Mouse (Mus musculus) embryonic facial prominence, embryonic 10.5 days (tissue): Measurements from ENCODE around the gene Slc6a8. TPM values are rescaled to one million over a fixed set of nuclear protein-coding genes. Genes with fewer than 3 reads are reported as not detected.

Source experiments
- DNase-seq: peaks from one replicate; pipeline ENCODE4 v3.0.0-alpha.2; 2017; ENCODE audit warnings: low spot score
- H3K27ac ChIP-seq: fragments of 300-500 bp; sonication (generic); replicated peaks from 2 replicates; pipeline ENCODE4 v1.5.1; 2016; ENCODE audit warnings: mild to moderate bottlenecking
- H3K27me3 ChIP-seq: fragments of 300-500 bp; sonication (generic); replicated peaks from 2 replicates; pipeline ENCODE4 v1.6.1; 2016; ENCODE audit warnings: low read depth, mild to moderate bottlenecking; ENCODE audit not compliant: poor library complexity, severe bottlenecking
- H3K36me3 ChIP-seq: fragments of 300-500 bp; sonication (generic); replicated peaks from 2 replicates; pipeline ENCODE4 v1.6.1; 2016; ENCODE audit warnings: mild to moderate bottlenecking, moderate library complexity
- H3K4me1 ChIP-seq: fragments of 300-500 bp; sonication (generic); 2 replicates; pipeline ENCODE4 v1.6.1; 2016
- H3K4me3 ChIP-seq: fragments of 300-500 bp; sonication (generic); 2 replicates; pipeline ENCODE4 v1.5.1; 2016; ENCODE audit warnings: mild to moderate bottlenecking, moderate library complexity
- H3K9me3 ChIP-seq: fragments of 300-500 bp; sonication (generic); 2 replicates; pipeline ENCODE4 v1.6.1; 2016; ENCODE audit warnings: mild to moderate bottlenecking
- WGBS: fragments of 180-500 bp; shearing (Covaris S2); methylation state at CpG from one replicate; pipeline ENCODE4 v1.1.7; 2016; 5-methylcytosine and 5-hydroxymethylcytosine counted together
- polyA plus RNA-seq: library from polyadenylated mRNA; unstranded; fragments of >200 nt; fragmentation: Nextera tagmentation; extraction: Ambion mirVana; gene quantifications from 2 replicates; pipeline ENCODE4 v1.2.1, GENCODE M21; 2016

Slc6a8 gene
- 4.7 and 5.6 TPM in 2 replicates for polyA plus RNA-seq

DNA sequence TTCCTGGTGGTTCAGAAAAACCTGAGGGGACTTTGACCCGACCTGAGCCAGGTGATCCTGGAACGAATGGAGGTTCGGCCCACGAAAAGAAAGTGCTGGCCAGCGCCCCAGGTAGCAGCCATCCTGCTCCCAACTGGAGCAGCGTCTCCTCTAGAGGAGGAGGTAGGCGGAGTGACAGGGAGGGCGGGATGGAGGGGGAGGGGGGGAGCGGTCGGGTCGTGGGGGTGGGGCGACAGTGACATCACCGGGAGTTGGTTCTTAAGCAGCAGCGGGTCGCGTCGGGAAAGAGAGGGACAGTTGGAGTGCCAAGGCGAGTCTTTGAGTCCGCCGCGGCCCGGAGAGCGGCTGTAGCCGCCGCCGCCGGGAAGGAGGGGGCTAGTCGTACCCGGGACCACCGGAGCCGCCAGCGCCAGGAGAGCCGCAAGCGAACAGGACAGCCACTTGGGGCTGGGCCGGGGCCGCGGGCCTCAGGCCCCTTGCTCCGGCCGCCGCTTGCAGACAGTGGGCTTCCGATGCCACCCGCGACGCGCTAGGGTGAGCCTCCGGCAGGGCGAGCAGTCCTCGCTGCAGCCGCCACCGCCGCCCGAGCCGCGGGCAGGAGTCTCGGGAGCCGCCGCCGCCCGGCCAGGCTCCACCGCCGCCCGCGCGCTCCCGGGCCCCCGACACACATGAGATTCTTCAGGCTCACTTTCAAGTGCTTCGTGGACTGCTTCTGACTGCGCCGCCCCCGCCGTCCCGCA lies at the start of gene Slc6a8:
TSS of gene Slc6a8 (plus strand) at position 272 of the 740 bp plus-strand sequence.
- H3K27me3 ChIP-seq = peaks cover 30% of the 10 kb centered on the region
- H3K9me3 ChIP-seq = peaks cover 6% of the 10 kb centered on the region; the same call in 1 of the 2 replicates
- H3K4me3 ChIP-seq = peak within 1 kb of the TSS; percentile 72
- H3K27ac ChIP-seq = peak within 1 kb of the TSS; percentile 87
- DNase-seq = peak; percentile 87
- 11% methylated on average over 71 of the region's 72 CpGs for WGBS
- peaks cover 25% of the 10 kb centered on the region for H3K36me3 ChIP-seq
- peaks cover 22% of the 10 kb centered on the region for H3K4me1 ChIP-seq

DNA sequence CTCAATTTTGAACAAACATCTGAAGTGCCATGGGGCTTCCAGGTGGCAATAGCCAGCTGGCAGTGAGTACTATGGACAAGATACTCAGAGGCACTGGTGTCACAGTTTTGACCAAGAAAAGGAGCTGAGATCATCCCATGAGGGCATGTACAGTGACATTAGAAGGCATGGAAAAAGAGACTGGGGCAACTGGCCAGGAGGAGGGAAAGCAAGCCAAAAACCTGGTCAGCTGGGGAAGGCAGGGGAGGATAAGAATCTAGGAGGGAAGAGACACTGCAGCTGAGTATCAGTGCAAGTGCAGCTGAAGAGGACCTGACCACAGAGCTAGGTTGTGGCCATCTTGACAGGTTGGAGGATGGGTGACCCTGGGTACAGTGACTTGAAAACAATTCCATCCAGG lies 46.0 kb upstream of the Slc6a8 start:
- H3K36me3 ChIP-seq = no peaks in the 10 kb centered on the region
- no peaks in the 10 kb centered on the region for H3K9me3 ChIP-seq
- H3K4me3 ChIP-seq = no peak overlapping the region
- H3K27me3 ChIP-seq = peaks cover 64% of the 10 kb centered on the region
- H3K4me1 ChIP-seq = no peaks in the 10 kb centered on the region
- H3K27ac ChIP-seq = no peak overlapping the region
- DNase-seq = no peak

GRCm38 (mm10) chrX:73635425-73635824 lies 37.5 kb upstream of the Slc6a8 start:
- DNase-seq = peak; percentile 41
- Histone ChIP-seq H3K27ac (no peak overlapping the region), H3K9me3 (no peaks in the 10 kb centered on the region), H3K27me3 (peaks cover 98% of the 10 kb centered on the region), H3K36me3 (no peaks in the 10 kb centered on the region), H3K4me3 (peak overlapping the region; percentile 42), H3K4me1 (peaks cover 25% of the 10 kb centered on the region)
- 20% methylated on average over 19 of the region's 19 CpGs for WGBS

DNA sequence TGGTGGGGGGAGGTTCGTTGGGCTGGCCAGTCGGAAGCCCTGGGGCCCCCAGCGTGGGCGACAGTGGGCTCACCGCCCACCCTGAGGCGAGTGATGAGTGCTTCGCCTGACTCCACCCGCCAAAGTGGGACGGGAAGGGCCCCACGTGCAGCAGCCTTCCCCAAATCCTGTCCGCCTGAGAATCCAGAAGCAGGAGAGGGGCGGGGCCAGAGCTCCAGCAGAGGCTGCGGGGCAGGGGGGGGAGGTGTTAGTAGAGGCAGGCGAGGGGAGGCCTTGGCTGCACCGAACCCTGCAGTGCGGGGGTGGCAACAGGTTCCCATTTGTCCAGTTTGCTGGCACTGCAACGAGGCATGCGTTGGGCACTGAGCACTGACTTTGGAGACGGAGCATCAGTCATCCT lies 35.5 kb upstream of the Slc6a8 start:
- Histone ChIP-seq H3K27ac (peak overlapping the region; percentile 61), H3K4me1 (peaks cover 32% of the 10 kb centered on the region), H3K4me3 (peak overlapping the region; percentile 52), H3K9me3 (no peaks in the 10 kb centered on the region), H3K36me3 (peaks cover 14% of the 10 kb centered on the region), H3K27me3 (peaks cover 100% of the 10 kb centered on the region)
- WGBS = 10% methylated on average over 19 of the region's 19 CpGs
- DNase-seq = peak; percentile 47

- peak within 1 kb of the TSS; percentile 61 for H3K4me3 ChIP-seq
- H3K27ac ChIP-seq = peak within 1 kb of the TSS; percentile 84
- H3K4me1 ChIP-seq = peaks cover 32% of the 10 kb centered on the region
- H3K36me3 ChIP-seq = peaks cover 19% of the 10 kb centered on the region
- H3K27me3 ChIP-seq = peaks cover 98% of the 10 kb centered on the region
- WGBS = 14% methylated on average over 28 of the region's 28 CpGs
- DNase-seq = peak; percentile 86
- H3K9me3 ChIP-seq = no peaks in the 10 kb centered on the region
These were observed 33.7 kb upstream of the Slc6a8 start, which contains the start of gene Dusp9 for GRCm38 (mm10) chrX:73639255-73639675. TSS of gene Dusp9 (plus strand) at chrX:73639419.

DNA sequence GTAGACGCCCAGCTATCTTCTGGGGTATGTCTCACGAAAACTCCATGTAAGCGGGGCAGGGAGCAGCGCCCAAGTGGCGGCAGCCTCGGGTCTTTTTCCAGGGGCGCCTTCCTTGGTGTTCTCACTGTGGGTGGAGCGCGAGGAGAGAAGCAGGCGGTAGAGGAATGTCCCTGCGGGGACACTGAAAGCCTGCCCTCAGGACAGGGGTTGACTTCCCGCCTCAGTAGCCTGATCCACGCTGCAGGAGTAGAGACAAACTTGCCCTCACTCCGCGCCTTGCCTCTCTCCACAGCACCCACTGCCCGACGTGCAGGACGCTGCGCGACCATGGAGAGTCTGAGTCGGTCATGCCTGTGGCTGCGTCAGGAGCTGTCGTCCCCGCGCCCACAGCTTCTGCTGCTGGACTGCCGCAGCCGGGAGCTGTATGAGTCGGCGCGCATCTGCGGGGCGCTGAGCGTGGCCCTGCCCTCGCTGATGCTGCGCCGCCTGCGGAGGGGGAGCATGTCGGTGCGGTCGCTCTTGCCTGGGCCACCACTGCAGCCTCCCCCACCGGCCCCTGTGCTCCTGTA lies 33.0 kb upstream of the Slc6a8 start:
- Histone ChIP-seq H3K27me3 (peaks cover 94% of the 10 kb centered on the region), H3K27ac (peak overlapping the region; percentile 84), H3K4me1 (peaks cover 32% of the 10 kb centered on the region), H3K36me3 (peaks cover 19% of the 10 kb centered on the region), H3K9me3 (no peaks in the 10 kb centered on the region), H3K4me3 (peak overlapping the region; percentile 61)
- WGBS = 17% methylated on average over 41 of the region's 41 CpGs
- peak; percentile 52 for DNase-seq

DNA sequence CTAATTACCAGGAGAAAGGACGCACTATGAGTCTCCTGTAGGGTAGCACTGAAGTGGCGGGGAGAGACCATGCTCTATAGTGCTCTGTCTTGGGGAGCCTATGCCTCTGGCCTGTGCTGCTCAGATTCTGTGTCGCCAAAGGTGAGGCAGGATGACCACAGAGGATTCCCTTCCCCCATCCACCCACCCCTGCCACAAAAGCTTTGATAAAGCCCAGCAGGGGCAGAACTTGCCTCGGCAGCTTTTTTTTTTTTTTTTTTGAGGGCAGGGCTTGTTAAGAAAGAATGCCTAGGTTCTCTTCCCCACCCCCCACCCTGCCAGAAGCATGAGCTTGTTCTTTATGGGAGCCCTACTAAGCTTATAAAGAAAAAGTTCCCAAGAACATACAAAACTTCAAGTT lies 27.8 kb upstream of the Slc6a8 start:
- WGBS = 25% methylated on average over 4 of the region's 4 CpGs
- DNase-seq = no peak
- Histone ChIP-seq H3K4me1 (peaks cover 10% of the 10 kb centered on the region; the same call in 1 of the 2 replicates), H3K27ac (no peak overlapping the region), H3K9me3 (no peaks in the 10 kb centered on the region), H3K4me3 (no peak overlapping the region), H3K27me3 (peaks cover 42% of the 10 kb centered on the region), H3K36me3 (peaks cover 19% of the 10 kb centered on the region)

- Histone ChIP-seq H3K4me1 (no peaks in the 10 kb centered on the region), H3K36me3 (no peaks in the 10 kb centered on the region), H3K9me3 (no peaks in the 10 kb centered on the region), H3K4me3 (no peak overlapping the region), H3K27ac (no peak overlapping the region), H3K27me3 (peaks cover 17% of the 10 kb centered on the region)
- DNase-seq = no peak
- WGBS = 82% methylated on average over 3 of the region's 3 CpGs
These were observed 22.1 kb upstream of the Slc6a8 start for GRCm38 (mm10) chrX:73650869-73651268.

DNA sequence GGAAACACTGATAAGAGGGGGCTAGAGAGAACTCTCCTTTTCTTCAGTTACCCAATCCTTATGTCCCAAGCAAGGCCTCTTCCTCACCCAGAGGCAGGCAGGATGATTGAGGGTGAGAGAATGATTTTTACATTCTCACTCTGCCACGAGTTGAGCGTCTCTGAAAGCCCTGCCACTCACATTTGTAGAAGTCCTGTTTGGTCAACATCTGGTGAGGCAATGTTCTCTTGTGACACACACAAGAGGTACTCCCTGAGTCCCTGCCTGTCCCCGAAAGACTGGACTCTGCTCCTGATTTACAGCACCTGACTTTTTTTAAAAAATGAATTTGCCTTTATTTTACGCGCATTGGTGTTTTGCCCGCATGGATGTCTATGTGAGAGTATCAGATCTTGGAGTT lies 19.6 kb upstream of the Slc6a8 start:
- WGBS = 84% methylated on average over 6 of the region's 6 CpGs
- Histone ChIP-seq H3K9me3 (no peaks in the 10 kb centered on the region), H3K36me3 (no peaks in the 10 kb centered on the region), H3K4me3 (no peak overlapping the region), H3K27me3 (peaks cover 34% of the 10 kb centered on the region), H3K4me1 (peaks cover 3% of the 10 kb centered on the region), H3K27ac (no peak overlapping the region)
- no peak for DNase-seq

GRCm38 (mm10) chrX:73654177-73654576 lies 18.8 kb upstream of the Slc6a8 start:
- Histone ChIP-seq H3K9me3 (no peaks in the 10 kb centered on the region), H3K27ac (no peak overlapping the region), H3K4me3 (no peak overlapping the region), H3K27me3 (peaks cover 42% of the 10 kb centered on the region), H3K4me1 (peaks cover 9% of the 10 kb centered on the region), H3K36me3 (no peaks in the 10 kb centered on the region)
- DNase-seq = peak; percentile 80
- WGBS = 10% methylated on average over 6 of the region's 6 CpGs

GRCm38 (mm10) chrX:73655529-73655928 lies 17.4 kb upstream of the Slc6a8 start:
- DNase-seq = peak; percentile 53
- H3K4me1 ChIP-seq = peaks cover 16% of the 10 kb centered on the region
- H3K27ac ChIP-seq = no peak overlapping the region
- 68% methylated on average over 3 of the region's 3 CpGs for WGBS
- H3K9me3 ChIP-seq = no peaks in the 10 kb centered on the region
- no peaks in the 10 kb centered on the region for H3K36me3 ChIP-seq
- H3K27me3 ChIP-seq = peaks cover 52% of the 10 kb centered on the region
- H3K4me3 ChIP-seq = no peak overlapping the region

GRCm38 (mm10) chrX:73658391-73658790 lies 14.6 kb upstream of the Slc6a8 start:
- Histone ChIP-seq H3K36me3 (no peaks in the 10 kb centered on the region), H3K9me3 (no peaks in the 10 kb centered on the region), H3K27ac (no peak overlapping the region), H3K4me3 (no peak overlapping the region), H3K4me1 (peaks cover 16% of the 10 kb centered on the region), H3K27me3 (peaks cover 54% of the 10 kb centered on the region)
- 46% methylated on average over 7 of the region's 7 CpGs for WGBS
- DNase-seq = no peak
